Mouse (Mus musculus) CH12.LX (cell line): ENCODE results near the gene Akap1. TPM values are rescaled to one million over a fixed set of nuclear protein-coding genes. Genes with fewer than 3 reads are reported as not detected.

Experiments
- DNase-seq: peaks from one replicate; pipeline ENCODE4 v3.0.0-alpha.2; 2013; ENCODE audit errors: extremely low read depth
- H3K27ac ChIP-seq: 2 replicates; pipeline ENCODE4 v1.5.1; 2012; ENCODE audit warnings: low read depth, mild to moderate bottlenecking, control low read depth, moderate library complexity; ENCODE audit not compliant: insufficient read depth
- H3K27me3 ChIP-seq: replicated peaks from 2 replicates; pipeline ENCODE3; 2012; ENCODE audit warnings: inconsistent platforms
- H3K36me3 ChIP-seq, 2 experiments: replicated peaks in 1 of 2; 2 replicates each; pipeline versions ENCODE3 to v1.6.1; 2012; ENCODE audit warnings: inconsistent platforms in 1 of 2, low read length in 1 of 2, mild to moderate bottlenecking in 1 of 2, mixed read lengths in 1 of 2, moderate library complexity in 1 of 2; ENCODE audit not compliant: control insufficient read depth in 1 of 2, insufficient read depth in 1 of 2
- H3K4me1 ChIP-seq, 2 experiments: 2 replicates each; pipeline ENCODE4 v1.6.1; 2012; ENCODE audit warnings: inconsistent platforms in 1 of 2, moderate library complexity in 1 of 2; ENCODE audit not compliant: insufficient read depth in 2 of 2, control insufficient read depth in 1 of 2
- H3K4me2 ChIP-seq: 2 replicates; pipeline ENCODE4 v1.6.1; 2012; ENCODE audit warnings: low read depth, mild to moderate bottlenecking, control low read depth; ENCODE audit not compliant: poor library complexity, insufficient read depth, severe bottlenecking
- H3K4me3 ChIP-seq, 3 experiments: fragments of 150-350 bp in 1 of 3; sonication (generic) in 1 of 3; replicated peaks in 1 of 3; 2 replicates each; pipeline versions ENCODE3 to v1.5.1; 2011 to 2012; ENCODE audit warnings: low read depth in 2 of 3, low read length in 2 of 3, mild to moderate bottlenecking in 2 of 3, moderate library complexity in 2 of 3, control low read depth in 1 of 3, improper control_type of control experiment in 1 of 3, inconsistent platforms in 1 of 3, mixed read lengths in 1 of 3; ENCODE audit not compliant: poor library complexity in 1 of 3
- H3K79me2 ChIP-seq: replicated peaks from 2 replicates; pipeline ENCODE4 v1.6.1; 2012; ENCODE audit warnings: mild to moderate bottlenecking, moderate library complexity; ENCODE audit not compliant: control insufficient read depth, poor library complexity, insufficient read depth, severe bottlenecking; ENCODE audit errors: extremely low read depth
- H3K9ac ChIP-seq: 2 replicates; pipeline ENCODE4 v1.6.1; 2012; ENCODE audit warnings: low read depth, mild to moderate bottlenecking, control low read depth, moderate library complexity; ENCODE audit not compliant: insufficient read depth
- H3K9me3 ChIP-seq: replicated peaks from 2 replicates; pipeline ENCODE3; 2012; ENCODE audit warnings: low read length, inconsistent platforms, mixed read lengths
- JUN ChIP-seq: IDR thresholded peaks from 2 replicates; pipeline ENCODE4 v1.6.1; 2011; ENCODE audit warnings: low read depth, mild to moderate bottlenecking, low read length, improper control_type of control experiment, moderate library complexity; ENCODE audit not compliant: insufficient read depth
- KAT2A ChIP-seq: IDR thresholded peaks from 2 replicates; pipeline ENCODE4 v1.6.1; 2012; ENCODE audit warnings: low read length, improper control_type of control experiment, inconsistent platforms; ENCODE audit not compliant: insufficient replicate concordance
- MAX ChIP-seq: IDR thresholded peaks from 2 replicates; pipeline ENCODE4 v1.6.1; 2011; ENCODE audit warnings: low read length, improper control_type of control experiment
- NELFE ChIP-seq: IDR thresholded peaks from 2 replicates; pipeline ENCODE4 v1.6.1; 2011; ENCODE audit warnings: low read depth, low read length, improper control_type of control experiment
- PAX5 ChIP-seq: IDR thresholded peaks from 2 replicates; pipeline ENCODE4 v1.6.1; 2012; ENCODE audit warnings: low read length, inconsistent platforms, mixed read lengths
- POLR2A ChIP-seq: IDR thresholded peaks from 2 replicates; pipeline ENCODE4 v1.6.1; 2011; ENCODE audit warnings: low read depth, mild to moderate bottlenecking, improper control_type of control experiment, low read length
- POLR2AphosphoS2 ChIP-seq: IDR thresholded peaks from 2 replicates; pipeline ENCODE4 v1.6.1; 2011; ENCODE audit warnings: low read depth, low read length, improper control_type of control experiment
- SIN3A ChIP-seq: IDR thresholded peaks from 2 replicates; pipeline ENCODE4 v1.6.1; 2012; ENCODE audit warnings: low read length, improper control_type of control experiment, inconsistent platforms
- USF1 ChIP-seq: IDR thresholded peaks from 2 replicates; pipeline ENCODE4 v1.6.1; 2014; ENCODE audit warnings: low read depth, mild to moderate bottlenecking, inconsistent platforms, low read length, improper control_type of control experiment
- USF2 ChIP-seq: conservative IDR thresholded peaks from 2 replicates; pipeline ENCODE4 v1.6.1; 2011; ENCODE audit warnings: low read depth, low read length, improper control_type of control experiment
- ZNF384 ChIP-seq: IDR thresholded peaks from 2 replicates; pipeline ENCODE4 v1.6.1; 2012; ENCODE audit warnings: low read depth, low read length, improper control_type of control experiment, inconsistent platforms
- dilution Hi-C: fragments of 300-500 bp; cut with MboI; formaldehyde crosslinking; loops from 2 replicates; pipeline ENCODE4 v1.14.3; 2020; ENCODE audit warnings: low sequenced_read_pairs; ENCODE audit not compliant: extremely low pct_unique_long_range_greater_than_20kb, extremely low pct_ligation_motif_present
- in situ Hi-C: fragments of 300-500 bp; cut with MboI; formaldehyde crosslinking; loops from 3 replicates; pipeline ENCODE4 v1.14.3; 2019; ENCODE audit warnings: low sequenced_read_pairs, low pct_ligation_motif_present, low pct_unique_long_range_greater_than_20kb, mixed read lengths
- polyA plus RNA-seq: library from polyadenylated mRNA; unstranded; fragments of >175 nt; gene quantifications from 2 replicates; pipeline ENCODE4 v1.2.1, GENCODE M21; 2012; ENCODE audit warnings: low read depth; ENCODE audit not compliant: insufficient read length
- total RNA-seq, 2 experiments: library from RNA; depleted of rRNA; stranded (reverse); fragments of 300-350 nt in 1 of 2; fragments of >200 nt in 1 of 2; gene quantifications; 2 replicates each; pipeline ENCODE4 v1.2.3; 2012 to 2014

Akap1 gene
- total and polyA plus RNA-seq, 3 experiments, result 46.4 to 54.8 (median 51.6) TPM

DNA sequence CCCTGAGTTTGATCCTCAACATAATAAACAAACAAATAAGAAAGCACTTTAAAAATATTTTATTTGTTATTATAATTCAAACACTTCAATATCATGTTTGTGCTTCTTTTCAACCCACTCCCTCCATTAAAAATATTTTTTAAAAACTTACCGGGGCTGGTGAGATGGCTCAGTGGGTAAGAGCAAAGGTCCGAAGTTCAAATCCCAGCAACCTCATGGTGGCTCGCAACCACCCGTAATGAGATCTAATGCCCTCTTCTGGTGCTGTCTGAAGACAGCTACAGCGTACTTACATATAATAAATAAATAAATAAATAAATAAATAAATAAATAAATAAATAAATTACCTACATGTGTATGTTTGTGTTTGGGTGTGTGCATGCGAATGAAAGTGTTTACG is 43.5 kb upstream of the Akap1 start:
- Histone ChIP-seq H3K4me3 (no peak overlapping the region), H3K9ac (no peak overlapping the region), H3K27ac (no peak overlapping the region), H3K27me3 (no peaks in the 10 kb centered on the region), H3K36me3 (no peaks in the 10 kb centered on the region), H3K4me2 (no peak overlapping the region), H3K9me3 (peaks cover 3% of the 10 kb centered on the region), H3K79me2 (no peaks in the 10 kb centered on the region), H3K4me1 (peaks cover 5 to 21% of the 10 kb centered on the region in 2 experiments; a peak in 3 of 4 replicates)
- no peak for DNase-seq
- dilution Hi-C loops (no loop called here), in situ Hi-C loops (loop anchor here (5.0 kb wide), 1 partner anchor 44 kb away; no protein-coding TSS in a partner anchor)
- TF ChIP-seq POLR2A (no peak), SIN3A (no peak), USF1 (no peak), JUN (no peak), USF2 (no peak)

DNA sequence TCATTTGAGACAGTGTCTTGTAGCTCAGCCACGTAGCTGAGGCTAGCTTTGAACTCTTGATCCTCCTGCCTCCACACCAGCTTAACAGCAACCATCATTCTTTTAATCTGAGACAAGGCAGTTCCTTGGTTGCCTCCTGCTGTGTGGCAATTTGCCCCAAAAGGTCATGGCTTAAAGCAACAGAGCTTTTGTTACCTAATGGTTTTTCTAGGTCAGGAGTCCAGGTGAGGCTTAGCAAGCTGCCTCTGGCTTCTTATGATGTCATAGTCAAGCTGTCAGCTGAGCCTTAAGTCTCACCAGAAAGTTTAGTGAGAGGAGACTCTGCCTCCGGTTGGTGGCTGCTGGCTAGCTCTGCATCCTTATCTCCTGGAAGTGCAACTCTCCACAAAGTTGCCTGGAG is 41.2 kb upstream of the Akap1 start:
- DNase-seq, result no peak
- no peak for TF ChIP-seq POLR2AphosphoS2
- no peak for TF ChIP-seq POLR2A
- TF ChIP-seq ZNF384, result no peak
- no peak for TF ChIP-seq NELFE
- Histone ChIP-seq H3K9ac (no peak overlapping the region), H3K4me2 (no peak overlapping the region), H3K36me3 (no peaks in the 10 kb centered on the region), H3K9me3 (peaks cover 1% of the 10 kb centered on the region), H3K27me3 (no peaks in the 10 kb centered on the region), H3K27ac (no peak overlapping the region), H3K4me1 (peaks cover 5 to 24% of the 10 kb centered on the region in 2 experiments; a peak in 3 of 4 replicates), H3K4me3 (no peak overlapping the region), H3K79me2 (no peaks in the 10 kb centered on the region)
- in situ Hi-C loops, result loop anchor here (5.0 kb wide), 1 partner anchor 47 kb away; no protein-coding TSS in a partner anchor
- dilution Hi-C loops, result no loop called here

DNA sequence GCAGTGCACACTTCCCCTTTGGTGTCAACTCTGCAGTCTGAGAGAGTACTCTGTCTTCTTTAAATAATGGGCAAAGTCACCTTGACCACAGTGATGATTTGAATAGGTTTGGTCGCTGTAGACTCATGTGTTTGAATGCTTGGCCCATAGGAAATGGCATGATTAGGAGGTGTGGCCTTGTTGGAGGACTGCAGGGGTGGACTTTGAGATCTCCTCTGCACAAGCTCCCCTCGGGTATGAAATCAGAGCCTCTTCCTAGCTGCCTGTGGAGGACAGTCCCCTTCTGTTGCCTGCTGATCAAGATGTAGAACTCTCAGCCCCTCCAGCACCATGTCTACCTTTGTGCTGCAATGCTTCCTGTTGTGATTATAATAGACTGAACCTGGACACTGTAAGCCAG is 39.7 kb upstream of the Akap1 start:
- H3K27me3 ChIP-seq, result no peaks in the 10 kb centered on the region
- no peaks in the 10 kb centered on the region for H3K79me2 ChIP-seq
- in situ Hi-C loops, result no loop called here
- no peaks in the 10 kb centered on the region for H3K36me3 ChIP-seq
- peaks cover 5 to 22% of the 10 kb centered on the region in 2 experiments; a peak in 3 of 4 replicates for H3K4me1 ChIP-seq
- peak; percentile 21 for DNase-seq
- no peak for TF ChIP-seq MAX
- TF ChIP-seq KAT2A, result no peak
- TF ChIP-seq PAX5, result no peak
- H3K9ac ChIP-seq, result no peak overlapping the region
- H3K4me2 ChIP-seq, result no peak overlapping the region
- H3K9me3 ChIP-seq, result no peaks in the 10 kb centered on the region
- no peak overlapping the region for H3K4me3 ChIP-seq
- dilution Hi-C loops, result no loop called here
- no peak overlapping the region for H3K27ac ChIP-seq
